Mouse (Mus musculus) neutrophil, adult 5-6 weeks (primary cell): Measurements from ENCODE around the gene Ndufs7. TPM values are rescaled to one million over a fixed set of nuclear protein-coding genes. Genes with fewer than 3 reads are reported as not detected.

Experiments used
- ATAC-seq: fragments of 151-379, 151-347 bp; 2 replicates; pipeline ENCODE4 v1.8.0; 2017; ENCODE audit warnings: mild to moderate bottlenecking, moderate TSS enrichment; ENCODE audit not compliant: insufficient number of reproducible peaks, poor library complexity, low FRiP score, severe bottlenecking; ENCODE audit errors: extremely low read depth
- total RNA-seq: library from RNA; stranded (forward); fragments of 200-1000 nt; gene quantifications from 2 replicates; pipeline ENCODE4 v1.2.3, GENCODE M21; 2017

The Ndufs7 gene
- total RNA-seq, 1 experiment from 2014 or later = 69.8 TPM

GRCm38 (mm10) chr10:80259861-80260641, 11.1 kb downstream of the Ndufs7 start:
- ATAC-seq = no peak

GRCm38 (mm10) chr10:80260642-80261584, 12.0 kb downstream of the Ndufs7 start, which contains the start of the genes Gamt and Dazap1:
Gene Gamt (minus strand): TSS chr10:80261012.
Gene Dazap1 (plus strand): TSS chr10:80261486.
- ATAC-seq = peak; percentile 43

GRCm38 (mm10) chr10:80261585-80261968, 12.7 kb downstream of the Ndufs7 start:
- peak; percentile 53 for ATAC-seq

GRCm38 (mm10) chr10:80262169-80262568, 13.2 kb downstream of the Ndufs7 start:
- ATAC-seq = no peak

- ATAC-seq = no peak
Observed at GRCm38 (mm10) chr10:80262776-80263365, 13.9 kb downstream of the Ndufs7 start.

- peak; percentile 84 for ATAC-seq
Observed at GRCm38 (mm10) chr10:80264341-80265148, 15.6 kb downstream of the Ndufs7 start.

- ATAC-seq = no peak
Observed at GRCm38 (mm10) chr10:80265149-80265486, 16.2 kb downstream of the Ndufs7 start.

- ATAC-seq = no peak
Observed at GRCm38 (mm10) chr10:80270099-80270498, 21.2 kb downstream of the Ndufs7 start.

- no peak for ATAC-seq
Observed at GRCm38 (mm10) chr10:80270734-80271181, 21.8 kb downstream of the Ndufs7 start.

GRCm38 (mm10) chr10:80271186-80271843, 22.4 kb downstream of the Ndufs7 start:
- 0 out of 2 replicates have a peak, but pooled peaks have one; percentile 10 for ATAC-seq

GRCm38 (mm10) chr10:80271870-80272585, 23.1 kb downstream of the Ndufs7 start:
- no peak for ATAC-seq

GRCm38 (mm10) chr10:80273847-80274246, 24.9 kb downstream of the Ndufs7 start:
- ATAC-seq = no peak

- ATAC-seq = no peak
Observed at GRCm38 (mm10) chr10:80276238-80276637, 27.3 kb downstream of the Ndufs7 start.

GRCm38 (mm10) chr10:80278390-80278789, 29.5 kb downstream of the Ndufs7 start:
- ATAC-seq = no peak

- ATAC-seq = no peak
Observed at GRCm38 (mm10) chr10:80279273-80279672, 30.4 kb downstream of the Ndufs7 start.

- no peak for ATAC-seq
Observed at GRCm38 (mm10) chr10:80281304-80281703, 32.4 kb downstream of the Ndufs7 start.

- ATAC-seq = no peak
Observed at GRCm38 (mm10) chr10:80281921-80282371, 33.0 kb downstream of the Ndufs7 start.
